Mouse (Mus musculus) layer of hippocampus, postnatal 14 days (tissue): ENCODE data around the gene Fyttd1. TPM values are rescaled to one million over a fixed set of nuclear protein-coding genes. Genes with fewer than 3 reads are reported as not detected.
A peak's percentile ranks its signal among the peaks of the same experiment; 100 is the strongest.
"Not testable (repeated sequence)": the region's sequence is repeated elsewhere in the genome, so short reads cannot be mapped to it uniquely, and the experiment has no call there.

Experiments
- DNase-seq, 2 experiments: peaks; one replicate each; pipeline ENCODE4 v3.0.0; 2021 to 2022; ENCODE audit warnings: low spot score in 2 of 2, mixed read lengths in 1 of 2
- long read RNA-seq, 2 experiments: library from polyadenylated mRNA; stranded (forward); transcript quantifications; one replicate each; pipeline ENCODE4 v2.0.0; 2021
- total RNA-seq, 2 experiments: library from RNA; stranded (reverse); gene quantifications; 2 replicates each; pipeline ENCODE4 v1.2.3; 2021

Gene Fyttd1
- total RNA-seq = 100 to 1,000 TPM; 111 to 121 TPM
- long read RNA-seq, experiment 1, full-length matches to known transcripts = 78 of 94 reads
- long read RNA-seq, experiment 1, partial matches to known transcripts = 0 of 94 reads
- long read RNA-seq, experiment 1, other reads (novel, unspliced or antisense) = 16 of 94 reads
- long read RNA-seq, experiment 2, full-length matches to known transcripts = 98 of 125 reads
- long read RNA-seq, experiment 2, partial matches to known transcripts = 1 of 125 reads
- long read RNA-seq, experiment 2, other reads (novel, unspliced or antisense) = 26 of 125 reads

GRCm38 (mm10) chr16:32877343-32878156 is at the start of gene Fyttd1, which contains the start of gene Rubcn:
Fyttd1 (plus strand) TSS chr16:32877500.
Rubcn (minus strand) TSS chr16:32877766.
- DNase-seq = peak; percentile 93 to 96

GRCm38 (mm10) chr16:32829104-32829503 is 48.2 kb upstream of the Fyttd1 start:
- no peak for DNase-seq

GRCm38 (mm10) chr16:32831501-32831900 is 45.8 kb upstream of the Fyttd1 start:
- DNase-seq = no peak

GRCm38 (mm10) chr16:32847103-32847502 is 30.2 kb upstream of the Fyttd1 start:
- DNase-seq = no peak

- DNase-seq = no peak
Measured at GRCm38 (mm10) chr16:32849042-32849830, 28.1 kb upstream of the Fyttd1 start.

GRCm38 (mm10) chr16:32853492-32854049 is 23.7 kb upstream of the Fyttd1 start:
- no peak for DNase-seq

GRCm38 (mm10) chr16:32854050-32854571 is 23.2 kb upstream of the Fyttd1 start:
- peak in 1 of 2 experiments; percentile 61 for DNase-seq

GRCm38 (mm10) chr16:32856751-32857150 is 20.5 kb upstream of the Fyttd1 start:
- no peak for DNase-seq

- no peak for DNase-seq
Measured at GRCm38 (mm10) chr16:32858356-32858755, 18.9 kb upstream of the Fyttd1 start.

- DNase-seq = peak in 1 of 2 experiments; percentile 44
Measured at GRCm38 (mm10) chr16:32858771-32859636, 18.3 kb upstream of the Fyttd1 start.

GRCm38 (mm10) chr16:32861813-32862385 is 15.4 kb upstream of the Fyttd1 start:
- DNase-seq = no peak

GRCm38 (mm10) chr16:32865401-32865800 is 11.9 kb upstream of the Fyttd1 start:
- no peak for DNase-seq

- no peak for DNase-seq
Measured at GRCm38 (mm10) chr16:32866713-32867112, 10.6 kb upstream of the Fyttd1 start.

- DNase-seq = peak; percentile 87 to 95
Measured at GRCm38 (mm10) chr16:32867919-32868552, 9.3 kb upstream of the Fyttd1 start.

- no peak for DNase-seq
Measured at GRCm38 (mm10) chr16:32870231-32870630, 7.1 kb upstream of the Fyttd1 start.

- DNase-seq = no peak
Measured at GRCm38 (mm10) chr16:32873366-32873765, 3.9 kb upstream of the Fyttd1 start.

- DNase-seq = not testable (repeated sequence)
Measured at GRCm38 (mm10) chr16:32875281-32875680, 2.0 kb upstream of the Fyttd1 start.

- no peak for DNase-seq
Measured at GRCm38 (mm10) chr16:32875847-32876246, 1.5 kb upstream of the Fyttd1 start.

- DNase-seq = no peak
Measured at GRCm38 (mm10) chr16:32876831-32877230, 469 bp upstream of the Fyttd1 start.
